Comparison of ENCODE assay signal across 8 mouse cellular contexts in the genomic region with DNA sequence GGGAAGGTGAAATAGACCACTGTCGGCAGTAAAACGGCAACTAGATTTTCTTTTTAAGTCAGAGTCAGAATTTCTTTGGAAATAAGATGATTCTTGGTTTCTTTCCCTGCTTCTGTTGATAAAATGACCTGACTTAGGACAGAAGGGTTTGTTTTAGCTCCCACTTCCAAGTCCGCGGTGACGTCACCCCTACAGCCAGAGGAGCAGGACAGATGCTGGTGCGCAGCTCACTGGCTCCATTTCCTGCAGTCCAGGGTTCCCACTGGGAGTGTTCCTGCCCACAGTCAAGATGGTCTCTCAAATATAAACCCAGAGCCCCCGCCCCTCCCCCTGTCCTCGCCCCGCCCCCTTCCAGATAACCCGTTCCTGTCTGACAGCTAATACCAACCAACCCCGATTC. TPM values are rescaled to one million over a fixed set of nuclear protein-coding genes. Genes with fewer than 3 reads are reported as not detected.
DNase-seq lines count a peak whose midpoint lies in the region; ATAC-seq lines count a peak whose summit lies in the region.

No protein-coding gene starts in this region.

- H3K9ac ChIP-seq in intestine, embryonic 15.5 days, result no peak overlapping the region
- H3K9ac ChIP-seq in liver, embryonic 16.5 days (ENCODE audit: low read depth, low read length), result no peak overlapping the region

- no peak overlapping the region for H3K27ac ChIP-seq in intestine, embryonic 15.5 days
- H3K27ac ChIP-seq in liver, embryonic 16.5 days (ENCODE audit: low read length), result no peak overlapping the region

- DNase-seq in adrenal gland, adult (ENCODE audit: inconsistent age in 2 of 2, low spot score in 1 of 2), result peak; percentile 52 to 75
- no peak for DNase-seq in adrenal gland, postnatal 4 days (ENCODE audit: low spot score in 2 of 2)
- DNase-seq in NIH3T3 (ENCODE audit: low read depth), result peak; percentile 65
- peak; percentile 68 for DNase-seq in gastrocnemius, postnatal 10 days
- peak; percentile 28 for DNase-seq in urinary bladder, adult 2 months (ENCODE audit: low spot score)

- H3K27me3 ChIP-seq in intestine, embryonic 15.5 days (replicated peaks), result no peaks in the 10 kb centered on the region
- H3K27me3 ChIP-seq in liver, embryonic 16.5 days (ENCODE audit: control insufficient read depth, insufficient read depth, low read depth, low read length), result no peaks in the 10 kb centered on the region

- H3K9me3 ChIP-seq in intestine, embryonic 15.5 days, result no peaks in the 10 kb centered on the region
- H3K9me3 ChIP-seq in liver, embryonic 16.5 days (replicated peaks; ENCODE audit: control insufficient read depth, low read length), result no peaks in the 10 kb centered on the region

- peak; percentile 87 for ATAC-seq in intestine, embryonic 15.5 days
- ATAC-seq in liver, embryonic 16.5 days (ENCODE audit: low read depth), result peak; percentile 51
- ATAC-seq in monocyte, adult 5-6 weeks (replicated peaks; ENCODE audit: insufficient number of reproducible peaks, low FRiP score, low TSS enrichment, poor library complexity, severe bottlenecking), result no peak

- no peak overlapping the region for H3K4me3 ChIP-seq in intestine, embryonic 15.5 days (replicated peaks)
- 0 out of 2 replicates have a peak overlapping the region, but pooled peaks have one; percentile 8 for H3K4me3 ChIP-seq in liver, embryonic 16.5 days (ENCODE audit: low read depth, low read length)

- no peaks in the 10 kb centered on the region for H3K36me3 ChIP-seq in intestine, embryonic 15.5 days
- no peaks in the 10 kb centered on the region for H3K36me3 ChIP-seq in liver, embryonic 16.5 days (ENCODE audit: control insufficient read depth, insufficient read depth)

- WGBS in intestine, embryonic 15.5 days, result 35% methylated on average over 11 of the region's 11 CpGs
- 38% methylated on average over 11 of the region's 11 CpGs for WGBS in liver, embryonic 16.5 days (ENCODE audit: insufficient replicate concordance)

- no peaks in the 10 kb centered on the region for H3K4me1 ChIP-seq in intestine, embryonic 15.5 days (replicated peaks)
- H3K4me1 ChIP-seq in liver, embryonic 16.5 days (ENCODE audit: control insufficient read depth, low read depth, low read length), result peaks cover 3% of the 10 kb centered on the region; the same call in 1 of the 2 replicates

- 0 out of 2 replicates have a peak overlapping the region, but pooled peaks have one; percentile 18 for H3K4me2 ChIP-seq in intestine, embryonic 15.5 days (replicated peaks)
- H3K4me2 ChIP-seq in liver, embryonic 16.5 days (ENCODE audit: low read depth, low read length), result 0 out of 2 replicates have a peak overlapping the region, but pooled peaks have one; percentile 8

RNA-seq across cellular contexts. Expression of a gene that starts 34.8 kb away (rescaled TPM):
- 10 to 100 TPM; 53.0 to 53.4 TPM for total RNA-seq in adrenal gland, postnatal 4 days (2021)
- total RNA-seq in gastrocnemius, postnatal 10 days (2021), result 10 to 100 TPM; 12.3 to 15.0 TPM
- 9.2 and 10.7 TPM in 2 replicates for polyA plus RNA-seq in intestine, embryonic 15.5 days (2015; fragmentation: Nextera tagmentation; extraction: Ambion mirVana)
- polyA plus RNA-seq in liver, embryonic 16.5 days (2015; fragmentation: Nextera tagmentation; extraction: Ambion mirVana), result 1.5 and 1.9 TPM in 2 replicates
- 20.3 and 26.2 TPM in 2 replicates for polyA plus RNA-seq in urinary bladder, adult 2 months (2012; rRNA removed)
- total RNA-seq in monocyte, adult 5-6 weeks (2017), result 4.6 to 13.5 TPM (median 6.5 TPM) in 3 replicates

Comparison
In these comparisons a context has a peak if more than half of its experiments do, and no peak if none do; other contexts are left out.
1. DNase-seq: peak in adrenal gland, adult (2 of 2), NIH3T3 (single experiment), gastrocnemius, postnatal 10 days (single experiment) and urinary bladder, adult 2 months (single experiment); none in adrenal gland, postnatal 4 days (0 of 2).